In the genomic region with DNA sequence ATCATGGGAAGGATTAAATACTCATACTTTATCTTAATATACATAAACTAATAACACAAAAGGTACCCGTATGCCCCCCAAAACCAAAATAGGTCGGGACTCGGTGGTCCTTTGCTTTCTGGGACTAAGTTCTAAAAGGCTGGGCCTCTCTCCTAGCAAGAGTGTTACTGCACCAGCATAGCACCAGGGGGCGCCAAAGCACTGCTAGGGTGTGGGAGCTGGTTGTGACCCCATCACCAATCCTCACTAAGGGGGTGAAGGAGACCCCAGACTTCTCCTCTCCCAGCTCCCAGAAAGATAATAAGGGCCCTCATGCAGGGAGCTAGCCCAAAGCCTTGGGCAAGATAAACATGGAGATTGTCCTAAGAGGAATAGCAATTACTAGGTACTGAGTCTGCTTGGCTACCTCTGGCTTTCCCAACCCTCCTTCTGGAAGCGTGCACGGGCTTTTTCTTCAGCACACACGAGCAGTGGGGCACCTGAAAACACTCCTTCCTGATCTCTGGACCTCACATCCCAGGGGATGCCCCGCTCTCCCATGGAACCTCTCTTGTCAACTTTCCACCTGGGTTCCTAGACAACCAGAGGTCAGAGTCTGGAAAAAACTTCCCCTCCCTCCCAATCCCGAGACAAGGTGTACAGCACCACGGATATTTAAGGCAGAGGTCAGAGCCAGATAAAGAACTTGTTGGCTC, we compare ENCODE assay signal across 8 mouse cellular contexts. TPM values are rescaled to one million over a fixed set of nuclear protein-coding genes. Genes with fewer than 3 reads are reported as not detected.
DNase-seq lines count a peak whose midpoint lies in the region; ATAC-seq and TF ChIP-seq lines count a peak whose summit lies in the region.

No protein-coding gene starts in this region.

- peaks cover 12% of the 10 kb centered on the region; the same call in 1 of the 2 replicates for H3K4me1 ChIP-seq in forebrain, embryonic 14.5 days (ENCODE audit: control insufficient read depth, insufficient read depth, low read length)
- H3K4me1 ChIP-seq in forebrain, embryonic 15.5 days: peaks cover 37% of the 10 kb centered on the region
- peaks cover 14% of the 10 kb centered on the region for H3K4me1 ChIP-seq in kidney, postnatal 0 days (replicated peaks; ENCODE audit: insufficient read depth, low read length)

- 30% methylated on average over 10 of the region's 10 CpGs for WGBS in forebrain, embryonic 14.5 days
- 27% methylated on average over 10 of the region's 10 CpGs for WGBS in forebrain, embryonic 15.5 days
- 38% methylated on average over 10 of the region's 10 CpGs for WGBS in kidney, postnatal 0 days
- WGBS in macrophage (ENCODE audit: missing documents): 32% methylated on average over 10 of the region's 10 CpGs

- peak; percentile 89 for TF ChIP-seq CTCF in kidney, postnatal 0 days (IDR thresholded peaks at IDR 0.05; ENCODE audit: low read depth)

- no peak overlapping the region for H3K9ac ChIP-seq in forebrain, embryonic 14.5 days (ENCODE audit: low read length)
- no peak overlapping the region for H3K9ac ChIP-seq in forebrain, embryonic 15.5 days (replicated peaks)
- no peak overlapping the region for H3K9ac ChIP-seq in kidney, postnatal 0 days (ENCODE audit: low read depth, low read length)

- no peaks in the 10 kb centered on the region for H3K9me3 ChIP-seq in forebrain, embryonic 14.5 days (replicated peaks; ENCODE audit: control insufficient read depth, low read length)
- H3K9me3 ChIP-seq in forebrain, embryonic 15.5 days: no peaks in the 10 kb centered on the region
- H3K9me3 ChIP-seq in kidney, postnatal 0 days (replicated peaks; ENCODE audit: low read length): no peaks in the 10 kb centered on the region

- H3K27ac ChIP-seq in forebrain, embryonic 14.5 days (ENCODE audit: low read depth, low read length): no peak overlapping the region
- H3K27ac ChIP-seq in forebrain, embryonic 15.5 days (replicated peaks): no peak overlapping the region
- H3K27ac ChIP-seq in kidney, postnatal 0 days: no peak overlapping the region
- peak overlapping the region; percentile 86 for H3K27ac ChIP-seq in macrophage

- H3K36me3 ChIP-seq in forebrain, embryonic 14.5 days (ENCODE audit: control insufficient read depth, insufficient read depth, low read length): no peaks in the 10 kb centered on the region
- no peaks in the 10 kb centered on the region for H3K36me3 ChIP-seq in forebrain, embryonic 15.5 days
- H3K36me3 ChIP-seq in kidney, postnatal 0 days (ENCODE audit: insufficient read depth, low read length): no peaks in the 10 kb centered on the region
- no peaks in the 10 kb centered on the region for H3K36me3 ChIP-seq in macrophage (ENCODE audit: inconsistent target)

- peaks cover 29% of the 10 kb centered on the region for H3K79me2 ChIP-seq in macrophage (ENCODE audit: inconsistent target)

- no peak overlapping the region for H3K4me3 ChIP-seq in forebrain, embryonic 14.5 days (ENCODE audit: low read depth, low read length)
- no peak overlapping the region for H3K4me3 ChIP-seq in forebrain, embryonic 15.5 days
- no peak overlapping the region for H3K4me3 ChIP-seq in kidney, postnatal 0 days (replicated peaks; ENCODE audit: low read depth, low read length)
- no peak overlapping the region for H3K4me3 ChIP-seq in macrophage (ENCODE audit: inconsistent target)

- DNase-seq in forebrain, embryonic 14.5 days (ENCODE audit: low spot score): peak; percentile 73
- DNase-seq in urinary bladder, postnatal 14 days (ENCODE audit: low spot score): peak; percentile 83
- no peak for DNase-seq in urinary bladder, postnatal 10 days (ENCODE audit: low spot score)
- peak; percentile 79 for DNase-seq in embryo, embryonic 11 days
- DNase-seq in kidney, postnatal 0 days (ENCODE audit: low spot score): peak; percentile 84
- peak; percentile 68 to 80 for DNase-seq in thymus, adult 18-20 months

- no peak for ATAC-seq in forebrain, embryonic 14.5 days
- no peak for ATAC-seq in forebrain, embryonic 15.5 days (replicated peaks)
- no peak for ATAC-seq in kidney, postnatal 0 days (replicated peaks; ENCODE audit: low FRiP score, low read depth)

- no peak overlapping the region for H3K4me2 ChIP-seq in forebrain, embryonic 14.5 days (ENCODE audit: low read length)
- H3K4me2 ChIP-seq in forebrain, embryonic 15.5 days (replicated peaks): no peak overlapping the region
- H3K4me2 ChIP-seq in kidney, postnatal 0 days (ENCODE audit: low read length): no peak overlapping the region

- peaks cover 16% of the 10 kb centered on the region for H3K27me3 ChIP-seq in forebrain, embryonic 14.5 days (replicated peaks; ENCODE audit: control insufficient read depth, insufficient read depth, low read length)
- H3K27me3 ChIP-seq in forebrain, embryonic 15.5 days: peaks cover 41% of the 10 kb centered on the region; the same call in 1 of the 2 replicates
- H3K27me3 ChIP-seq in kidney, postnatal 0 days (ENCODE audit: insufficient read depth, low read length): no peaks in the 10 kb centered on the region

RNA-seq across cellular contexts. Expression of a gene that starts 2.1 kb away (rescaled TPM):
- polyA plus RNA-seq in forebrain, embryonic 14.5 days (2014; fragmentation: Nextera tagmentation; extraction: Ambion mirVana): 39.4 and 48.4 TPM in 2 replicates
- polyA plus RNA-seq in forebrain, embryonic 15.5 days (2015; fragmentation: Nextera tagmentation; extraction: Ambion mirVana): 45.8 and 50.5 TPM in 2 replicates
- polyA plus RNA-seq in kidney, postnatal 0 days (2015; fragmentation: Nextera tagmentation; extraction: Ambion mirVana): 163 and 172 TPM in 2 replicates
- total RNA-seq in macrophage (2018; cell fraction: chromatin; rRNA removed): 100 to 1,000 TPM in 8 of 26 experiments, 10 to 100 TPM in 18; 30.3 to 205 (median 67.7) TPM
- total RNA-seq in macrophage (2018; cell fraction: cytosol; rRNA removed): 100 to 1,000 TPM; 153 to 311 (median 221) TPM
- total RNA-seq in macrophage (2018; cell fraction: nucleus; rRNA removed): 100 to 1,000 TPM in 15 of 26 experiments, 10 to 100 TPM in 11; 74.2 to 183 (median 104) TPM
- polyA plus RNA-seq in macrophage (2018): 158 to 302 TPM (median 169 TPM) in 3 replicates

RNA-seq across cellular contexts. Expression of a gene that starts 26.3 kb away (rescaled TPM):
- polyA plus RNA-seq in forebrain, embryonic 14.5 days (2014; fragmentation: Nextera tagmentation; extraction: Ambion mirVana): 6.3 and 8.5 TPM in 2 replicates
- polyA plus RNA-seq in forebrain, embryonic 15.5 days (2015; fragmentation: Nextera tagmentation; extraction: Ambion mirVana): 10.8 and 12.4 TPM in 2 replicates
- 12.0 and 12.6 TPM in 2 replicates for polyA plus RNA-seq in kidney, postnatal 0 days (2015; fragmentation: Nextera tagmentation; extraction: Ambion mirVana)
- 100 to 1,000 TPM in 12 of 26 experiments, 10 to 100 TPM in 13, 1 to 10 TPM in 1; 7.7 to 184 (median 90.9) TPM for total RNA-seq in macrophage (2018; cell fraction: chromatin; rRNA removed)
- 100 to 1,000 TPM in 22 of 26 experiments, 10 to 100 TPM in 4; 67.8 to 188 (median 142) TPM for total RNA-seq in macrophage (2018; cell fraction: cytosol; rRNA removed)
- total RNA-seq in macrophage (2018; cell fraction: nucleus; rRNA removed): 100 to 1,000 TPM in 23 of 26 experiments, 10 to 100 TPM in 3; 16.8 to 258 (median 153) TPM
- polyA plus RNA-seq in macrophage (2018): 86.7 to 149 TPM (median 97.3 TPM) in 3 replicates

RNA-seq across cellular contexts. Expression of a gene that starts 26.6 kb away (rescaled TPM):
- polyA plus RNA-seq in forebrain, embryonic 14.5 days (2014; fragmentation: Nextera tagmentation; extraction: Ambion mirVana): 19.5 and 20.4 TPM in 2 replicates
- 19.0 and 24.1 TPM in 2 replicates for polyA plus RNA-seq in forebrain, embryonic 15.5 days (2015; fragmentation: Nextera tagmentation; extraction: Ambion mirVana)
- polyA plus RNA-seq in kidney, postnatal 0 days (2015; fragmentation: Nextera tagmentation; extraction: Ambion mirVana): 26.8 TPM in 2 replicates
- total RNA-seq in macrophage (2018; cell fraction: chromatin; rRNA removed): 100 to 1,000 TPM in 1 of 26 experiments, 10 to 100 TPM in 21, 1 to 10 TPM in 4; 2.6 to 108 (median 36.9) TPM
- total RNA-seq in macrophage (2018; cell fraction: cytosol; rRNA removed): 100 to 1,000 TPM in 1 of 26 experiments, 10 to 100 TPM in 25; 28.0 to 101 (median 57.2) TPM
- 10 to 100 TPM in 25 of 26 experiments, 1 to 10 TPM in 1; 9.0 to 78.5 (median 40.6) TPM for total RNA-seq in macrophage (2018; cell fraction: nucleus; rRNA removed)
- 49.9 to 79.6 TPM (median 50.9 TPM) in 3 replicates for polyA plus RNA-seq in macrophage (2018)

RNA-seq across cellular contexts. Expression of a gene that starts 27.2 kb away (rescaled TPM):
- polyA plus RNA-seq in forebrain, embryonic 14.5 days (2014; fragmentation: Nextera tagmentation; extraction: Ambion mirVana): not detected in 2 replicates
- polyA plus RNA-seq in forebrain, embryonic 15.5 days (2015; fragmentation: Nextera tagmentation; extraction: Ambion mirVana): 0.10 TPM in 1 of 2 replicates, not detected in the other
- polyA plus RNA-seq in kidney, postnatal 0 days (2015; fragmentation: Nextera tagmentation; extraction: Ambion mirVana): 0.33 TPM in 2 replicates
- 100 to 1,000 TPM in 23 of 26 experiments, 10 to 100 TPM in 3; 48.1 to 568 (median 332) TPM for total RNA-seq in macrophage (2018; cell fraction: chromatin; rRNA removed)
- total RNA-seq in macrophage (2018; cell fraction: cytosol; rRNA removed): 100 to 1,000 TPM in 6 of 26 experiments, 10 to 100 TPM in 20; 54.6 to 145 (median 88.2) TPM
- total RNA-seq in macrophage (2018; cell fraction: nucleus; rRNA removed): 100 to 1,000 TPM in 24 of 26 experiments, 10 to 100 TPM in 2; 52.4 to 465 (median 283) TPM
- polyA plus RNA-seq in macrophage (2018): 76.9 to 122 TPM (median 90.4 TPM) in 3 replicates
